Mouse (Mus musculus) gonadal fat pad, adult 2 months (tissue): ENCODE results near the gene Gpr84. TPM values are rescaled to one million over a fixed set of nuclear protein-coding genes. Genes with fewer than 3 reads are reported as not detected.

Source experiments
- DNase-seq: peaks from one replicate; pipeline ENCODE4 v3.0.0-alpha.2; 2012; ENCODE audit warnings: low read depth
- polyA plus RNA-seq: library from polyadenylated mRNA; depleted of rRNA; stranded (reverse); fragments of >200 nt; gene quantifications from 2 replicates; pipeline ENCODE4 v1.2.3, GENCODE M21; 2012; rRNA removed

Gene Gpr84
- 0.39 and 1.4 TPM in 2 replicates for polyA plus RNA-seq

DNA sequence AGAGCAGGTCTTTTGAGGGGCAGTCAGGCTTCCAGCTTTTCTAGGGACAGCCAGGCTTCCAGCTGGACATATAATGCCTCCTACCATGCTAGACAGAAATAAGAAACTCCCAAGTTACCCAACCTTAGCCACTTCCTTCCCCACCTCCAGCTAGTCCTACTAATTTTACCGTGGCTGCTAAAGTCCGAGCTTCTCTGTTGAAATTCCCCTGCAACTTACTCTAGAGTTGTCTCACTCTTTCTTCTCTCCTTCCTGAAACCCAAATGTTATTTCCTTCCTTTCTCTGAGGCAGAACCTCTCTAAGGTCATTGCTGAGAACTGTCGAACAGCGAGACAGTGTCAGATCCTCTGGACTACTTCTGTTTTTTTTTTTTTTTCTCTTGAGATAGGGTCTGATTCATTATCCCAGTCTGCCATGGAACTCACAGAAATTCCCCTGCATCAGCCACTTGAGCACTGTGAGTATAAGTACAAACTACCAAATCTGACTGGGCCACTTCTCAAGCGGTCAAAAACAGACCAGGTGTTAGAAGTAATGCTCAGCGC lies at the start of gene Gpr84:
Gene Gpr84, minus strand, starts transcription at position 248 of the 546 bp plus-strand sequence.
- no peak for DNase-seq

DNA sequence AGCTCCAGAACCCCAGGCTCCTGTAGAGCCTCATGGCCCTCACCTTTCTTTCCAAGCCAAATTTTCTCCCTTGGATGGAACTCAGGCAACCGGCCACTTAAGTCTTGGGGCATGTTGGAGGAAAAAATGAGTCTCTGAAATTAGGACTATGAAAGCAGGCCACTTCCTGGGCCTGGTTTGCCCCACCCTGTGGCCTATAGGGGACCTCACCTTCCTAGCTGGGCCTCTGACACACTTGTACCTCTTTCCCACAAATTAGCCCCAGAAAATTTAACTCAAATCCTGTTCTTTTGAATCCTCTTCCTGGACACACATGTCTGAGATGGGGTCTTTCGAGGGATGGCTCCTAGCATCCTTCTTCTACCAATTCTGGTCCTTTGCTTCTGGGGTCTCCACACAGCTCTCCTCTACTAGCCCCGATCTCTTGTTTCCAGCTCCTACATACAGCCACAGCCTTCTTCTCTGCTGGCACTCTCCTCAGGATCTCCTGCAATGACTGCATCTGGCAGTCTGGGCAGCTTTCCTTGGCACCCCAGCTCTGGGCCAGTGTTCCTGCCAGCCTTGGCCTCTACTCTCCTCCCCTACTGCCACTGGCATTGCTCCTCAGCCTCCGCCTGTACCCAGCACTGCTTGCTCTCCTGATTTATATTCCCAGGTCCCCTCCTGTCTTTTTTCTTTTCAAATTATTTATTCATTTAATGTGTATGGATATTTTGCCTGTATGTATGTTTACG lies 49.6 kb upstream of the Gpr84 start:
- no peak for DNase-seq

DNA sequence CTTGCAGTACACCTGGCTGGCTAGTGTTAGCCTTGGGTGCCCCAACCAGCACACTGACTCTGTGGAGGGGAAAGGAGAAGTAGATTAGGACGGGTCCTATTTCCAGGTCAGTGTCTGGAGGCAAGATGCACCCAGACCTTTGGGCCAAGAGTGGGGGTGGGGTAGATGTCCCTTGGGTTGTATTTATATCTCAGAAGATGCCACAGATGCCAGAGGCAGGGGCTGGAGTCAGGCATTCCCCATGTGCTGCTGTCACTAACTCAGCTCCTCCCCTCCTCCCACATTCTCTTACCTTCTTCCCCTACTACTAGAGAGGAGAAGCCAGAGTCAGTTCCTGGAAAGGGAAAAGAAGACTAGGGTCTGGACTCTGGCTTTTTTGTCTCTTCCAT lies 48.7 kb upstream of the Gpr84 start:
- DNase-seq: no peak

DNA sequence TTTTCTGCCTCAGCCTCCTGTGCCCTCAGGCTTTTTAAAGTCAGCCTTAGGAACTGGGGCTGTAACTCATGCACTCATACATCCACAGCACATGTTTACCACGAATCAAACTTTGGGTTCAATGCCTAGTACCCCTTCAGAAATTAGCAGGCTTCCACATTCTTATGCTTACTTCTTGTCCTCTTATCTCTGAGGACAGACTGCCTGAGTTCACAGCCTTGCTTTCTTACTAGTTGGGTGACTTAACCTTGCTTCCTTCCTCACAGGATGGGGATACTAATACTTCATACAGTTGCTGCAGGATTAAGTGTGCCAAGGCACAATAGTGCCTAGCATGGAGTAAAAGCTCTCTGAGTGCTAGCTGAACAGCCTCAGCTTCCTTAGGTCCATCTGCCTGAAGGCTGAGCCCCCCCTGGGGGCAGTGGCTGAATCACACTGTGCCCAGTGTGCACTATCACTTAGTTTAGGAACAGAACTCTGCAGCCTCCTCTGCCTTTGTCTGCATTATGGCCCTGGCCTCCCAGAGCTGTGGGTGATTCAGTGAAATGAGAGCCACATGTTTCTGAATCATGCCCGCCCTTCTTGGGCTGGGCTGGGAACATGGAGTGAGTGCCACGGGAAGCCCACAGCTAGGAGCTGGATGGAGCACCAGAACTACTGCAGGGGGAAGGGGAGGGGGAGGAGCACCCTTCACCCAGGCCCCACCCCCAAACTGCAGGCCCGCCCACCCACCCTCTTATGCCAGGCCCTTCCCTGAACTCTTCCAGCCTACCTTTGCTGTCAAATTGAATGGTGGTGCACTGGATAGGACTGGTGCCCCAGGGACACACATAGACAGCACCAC lies 48.1 kb upstream of the Gpr84 start:
- no peak for DNase-seq

DNA sequence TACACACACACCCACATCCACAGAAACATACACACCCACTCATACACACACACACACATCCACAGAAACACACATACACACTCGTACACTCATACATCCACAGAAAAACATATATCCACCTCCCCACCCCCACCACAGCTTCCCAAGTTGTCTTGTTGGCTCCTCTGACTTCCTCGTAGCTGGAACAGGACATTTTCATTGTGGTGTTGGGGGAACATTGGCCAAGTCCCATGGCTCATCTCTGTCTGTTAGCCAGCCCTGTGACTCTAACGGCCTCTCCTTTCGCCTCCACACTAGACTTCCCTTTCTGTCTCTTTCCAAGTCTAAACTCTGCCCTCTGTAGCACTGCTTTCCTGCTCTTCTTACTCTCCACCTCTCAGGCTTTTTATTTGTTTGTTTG lies 47.4 kb upstream of the Gpr84 start:
- DNase-seq: no peak

DNA sequence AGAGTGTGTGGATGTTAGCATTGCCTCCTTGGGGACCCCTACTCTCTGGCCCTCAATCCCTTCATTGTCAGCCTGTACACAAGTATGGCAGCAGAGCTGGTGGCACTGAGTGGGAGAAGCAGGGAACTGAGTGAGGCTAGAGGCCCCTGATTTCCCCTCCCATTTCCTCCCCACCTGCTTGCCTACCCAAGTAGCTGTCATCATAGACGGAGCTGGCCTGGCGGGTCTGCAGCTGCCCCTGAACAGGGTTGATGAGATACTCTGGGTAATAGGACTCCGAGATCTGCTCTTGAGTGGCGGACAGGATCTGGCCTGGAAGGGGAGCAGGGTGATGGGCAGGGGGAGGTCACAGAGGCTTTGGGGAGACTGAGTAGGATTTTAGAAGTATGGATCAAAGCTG lies 45.7 kb upstream of the Gpr84 start:
- no peak for DNase-seq

DNA sequence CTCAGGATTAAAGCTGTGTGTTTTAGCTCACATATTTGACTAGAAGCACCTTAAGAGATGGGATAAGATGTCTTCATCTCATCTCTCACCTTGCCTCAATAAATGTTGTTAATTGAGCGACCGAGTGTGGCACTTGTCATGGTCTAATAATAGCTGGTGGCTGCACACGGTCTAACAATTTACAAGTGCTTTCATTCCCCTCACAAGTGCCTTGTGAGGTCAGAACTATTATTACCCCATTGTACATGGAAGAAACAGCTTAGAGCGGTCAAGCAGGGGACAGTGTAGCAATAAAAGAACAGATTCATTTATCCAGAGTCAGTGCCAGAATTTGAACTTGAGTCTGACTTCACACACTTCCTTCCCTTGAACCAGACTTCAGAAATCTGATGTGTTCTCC lies 45.0 kb upstream of the Gpr84 start:
- no peak for DNase-seq

DNA sequence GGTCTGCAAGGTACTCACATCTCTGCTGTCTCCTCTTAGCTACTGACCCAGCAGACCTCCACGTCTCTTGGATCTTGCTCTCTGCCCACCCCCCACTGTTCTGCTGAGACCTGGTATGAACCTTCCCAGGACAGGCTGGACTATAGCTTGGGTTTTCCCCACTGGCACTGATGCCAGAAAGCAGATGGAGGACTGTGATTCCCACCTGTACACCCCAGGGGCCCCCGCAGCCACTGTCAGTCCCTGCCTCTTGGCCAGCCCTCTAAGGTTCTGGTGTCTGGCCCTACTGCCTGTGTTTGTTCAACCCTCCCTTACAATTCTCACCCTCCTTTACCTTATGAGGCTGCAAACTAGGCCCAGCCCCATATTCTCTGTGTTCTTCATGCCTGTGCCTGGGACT lies 44.3 kb upstream of the Gpr84 start:
- DNase-seq: no peak

DNA sequence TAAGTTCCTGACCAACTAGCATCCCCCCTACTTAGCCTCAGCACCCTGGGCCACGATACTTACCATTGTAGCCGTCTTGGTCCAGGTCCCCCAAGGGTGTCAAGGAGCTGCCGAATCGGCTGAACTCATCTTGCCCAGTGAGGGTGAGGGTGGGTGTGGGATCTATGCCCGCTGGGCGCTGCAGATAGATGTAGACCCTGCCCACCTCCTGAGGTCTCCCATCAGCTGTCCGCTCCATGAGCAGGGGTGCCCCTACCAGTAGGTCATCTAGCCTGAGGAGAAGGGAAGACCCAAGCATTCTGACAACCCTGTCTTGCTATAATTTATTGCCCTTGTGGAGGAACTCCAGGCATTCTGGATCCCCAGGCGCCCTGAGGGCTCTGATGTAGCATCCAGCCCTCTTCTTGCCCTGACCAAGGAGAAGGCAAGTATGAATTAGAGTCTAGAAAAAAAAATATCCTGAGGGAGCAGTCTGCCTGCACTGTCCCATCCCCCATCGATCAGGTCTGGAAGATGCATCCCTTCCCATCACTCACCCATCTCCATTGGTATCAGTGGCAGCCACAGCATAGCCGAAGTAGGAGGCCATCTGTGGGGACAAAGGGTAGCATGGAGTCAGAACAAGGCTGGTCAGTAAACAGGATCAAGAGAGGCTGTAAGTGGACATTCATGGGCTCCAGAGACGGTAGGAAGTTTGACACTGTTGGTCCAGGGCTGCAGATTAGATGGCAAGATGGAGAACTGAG lies 43.3 kb upstream of the Gpr84 start:
- DNase-seq: no peak

DNA sequence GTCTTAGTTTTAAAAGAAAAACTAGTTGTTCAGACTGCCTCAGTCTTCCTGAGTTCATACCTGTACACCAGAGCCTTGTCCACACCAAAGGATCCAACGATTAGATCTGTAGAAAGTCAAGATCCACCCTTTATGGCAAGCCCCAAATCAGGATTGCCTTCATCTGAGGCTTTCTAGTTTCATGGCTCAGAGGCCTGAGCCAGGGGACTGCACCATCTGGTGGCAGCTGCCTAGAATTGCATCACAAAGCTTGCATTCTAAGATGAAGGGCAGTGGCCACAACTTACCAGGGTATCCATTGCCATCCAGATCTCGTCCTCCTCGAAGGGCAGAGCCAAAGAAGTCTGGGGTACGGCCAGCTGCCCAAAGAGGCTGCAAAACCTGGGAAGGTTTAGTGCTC lies 42.4 kb upstream of the Gpr84 start:
- no peak for DNase-seq

DNA sequence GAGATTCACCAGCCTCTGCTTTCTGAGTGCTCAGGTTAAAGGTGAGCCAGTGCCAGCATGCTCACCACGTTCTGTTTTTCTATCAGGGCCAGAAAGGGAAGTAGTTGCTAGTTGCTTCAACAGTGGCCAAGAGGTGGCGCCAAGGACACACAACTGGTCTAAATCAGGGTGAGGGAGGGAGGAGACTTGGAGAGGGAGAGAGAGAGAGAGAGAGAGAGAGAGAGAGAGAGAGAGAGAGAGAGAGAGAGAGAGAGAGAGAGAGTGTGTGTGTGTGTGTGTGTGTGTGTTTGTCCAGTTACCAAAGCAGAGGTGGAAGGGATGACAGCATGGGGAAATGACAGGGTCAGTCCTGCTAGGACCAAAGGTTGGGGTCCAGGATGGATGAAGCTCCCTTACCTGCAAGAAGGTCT lies 36.9 kb upstream of the Gpr84 start:
- no peak for DNase-seq

DNA sequence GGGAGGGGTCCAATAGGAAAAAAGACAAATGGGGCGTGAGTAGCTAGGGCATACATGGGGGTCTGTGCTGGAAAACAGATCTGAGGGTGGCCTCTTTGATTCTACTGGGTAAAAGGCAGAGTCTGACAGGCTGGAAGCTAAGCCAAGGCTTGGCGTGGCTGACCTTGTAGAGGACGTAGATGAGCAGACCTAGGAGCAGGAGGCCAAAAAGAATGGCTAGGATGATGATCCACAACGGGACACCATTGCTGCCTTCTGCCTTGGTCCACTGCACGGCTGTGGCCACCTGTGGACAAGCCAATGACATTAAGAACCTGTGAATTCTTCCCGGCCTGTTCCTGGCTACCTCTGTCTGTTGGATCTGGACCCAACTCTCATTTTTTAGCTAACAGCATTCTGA lies 35.4 kb upstream of the Gpr84 start:
- no peak for DNase-seq

DNA sequence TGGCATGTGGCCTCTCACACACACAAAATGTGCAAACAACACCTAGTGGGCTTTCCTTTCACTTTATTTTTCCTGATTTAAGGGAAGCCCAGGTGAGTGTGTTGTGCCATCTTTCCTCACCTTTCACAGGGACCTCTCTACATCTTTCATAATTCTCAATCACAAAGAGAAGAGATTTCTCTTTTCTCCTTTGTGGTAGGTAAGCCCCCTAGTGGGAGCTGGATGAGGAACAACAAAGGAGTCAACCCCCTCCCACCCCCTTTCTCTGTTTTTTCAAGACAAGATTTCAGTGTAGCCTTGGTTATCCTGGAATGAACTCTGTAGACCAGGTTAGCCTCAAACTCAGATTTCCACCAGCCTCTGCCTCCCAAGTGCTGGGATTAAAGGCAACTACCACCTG lies 33.1 kb upstream of the Gpr84 start:
- DNase-seq: no peak

DNA sequence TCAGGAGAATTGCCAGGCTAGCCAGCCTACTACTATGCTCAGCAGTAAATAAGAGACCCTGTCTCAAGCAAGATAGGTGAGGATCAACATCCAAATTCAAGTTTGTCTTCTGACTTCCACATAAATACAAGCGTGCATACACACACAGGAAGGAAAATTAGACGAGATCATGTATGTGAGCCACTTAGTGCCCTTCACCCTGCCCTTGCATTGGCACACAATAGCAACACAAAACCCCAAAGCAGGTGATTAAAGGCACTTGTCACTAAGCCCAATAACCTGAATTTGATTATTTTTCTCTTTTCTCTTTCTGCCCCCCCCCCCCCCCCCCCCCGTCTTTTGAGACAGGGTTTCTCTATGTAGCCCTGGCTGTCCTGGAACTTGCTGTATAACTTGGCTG lies 32.6 kb upstream of the Gpr84 start:
- DNase-seq: no peak

DNA sequence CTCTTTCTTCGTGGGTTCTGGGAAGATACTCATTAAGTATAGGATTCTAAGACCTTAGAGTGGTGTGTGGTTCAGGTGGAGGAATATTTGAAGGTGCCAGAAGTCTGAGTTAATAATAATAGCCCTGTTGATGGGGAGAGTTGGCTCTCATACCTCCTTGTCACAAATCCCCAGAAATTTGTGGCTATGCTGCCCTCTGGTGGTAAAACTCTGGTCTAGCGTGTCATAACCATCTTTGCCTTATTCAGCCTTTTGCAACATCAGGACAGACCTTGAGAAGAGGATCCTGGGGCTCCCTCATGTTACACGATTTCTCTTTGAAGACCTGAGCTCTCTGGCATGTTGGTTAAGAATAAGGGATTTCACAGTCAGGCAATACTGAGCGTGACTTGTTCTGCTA lies 32.0 kb upstream of the Gpr84 start:
- DNase-seq: no peak

DNA sequence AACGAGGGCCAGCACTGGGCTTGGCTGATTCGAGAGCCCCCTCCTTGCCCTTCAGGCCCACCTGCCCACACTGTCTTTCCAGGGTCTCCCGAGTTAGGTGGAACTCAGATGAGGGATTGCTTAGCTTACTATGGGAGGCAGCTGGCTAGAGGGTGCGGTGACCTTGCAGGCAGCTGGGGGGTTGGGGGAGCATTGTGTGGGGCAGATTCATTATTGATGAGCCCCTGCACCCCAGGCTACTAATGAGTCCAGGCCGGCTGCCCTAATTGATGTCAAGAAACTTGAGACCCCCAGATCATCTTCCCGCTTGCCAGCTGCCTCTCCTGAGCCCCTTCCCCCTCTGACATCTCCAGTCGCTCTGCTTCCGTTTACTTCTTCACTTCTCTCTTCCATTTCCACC lies 31.1 kb upstream of the Gpr84 start:
- DNase-seq: no peak

DNA sequence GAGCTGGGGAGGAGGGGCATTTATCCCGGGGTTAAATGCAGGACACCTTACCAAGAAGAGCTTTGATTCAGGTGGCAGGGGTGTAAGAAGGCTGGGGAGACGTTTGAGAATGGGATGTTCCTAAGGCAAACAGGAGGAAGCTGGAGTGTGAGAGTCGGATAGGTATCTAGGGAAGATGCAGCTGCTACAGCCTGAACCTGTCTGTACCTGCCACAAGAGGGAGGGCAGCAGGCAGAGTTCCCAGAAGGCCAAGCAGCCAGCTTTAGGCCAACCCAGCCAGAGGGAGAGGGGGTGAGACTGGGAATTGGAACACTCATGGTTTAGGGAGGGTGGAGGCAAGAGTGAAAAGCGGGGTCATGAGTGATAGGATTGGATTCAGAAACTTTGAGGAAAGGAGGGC lies 30.4 kb upstream of the Gpr84 start:
- DNase-seq: no peak

DNA sequence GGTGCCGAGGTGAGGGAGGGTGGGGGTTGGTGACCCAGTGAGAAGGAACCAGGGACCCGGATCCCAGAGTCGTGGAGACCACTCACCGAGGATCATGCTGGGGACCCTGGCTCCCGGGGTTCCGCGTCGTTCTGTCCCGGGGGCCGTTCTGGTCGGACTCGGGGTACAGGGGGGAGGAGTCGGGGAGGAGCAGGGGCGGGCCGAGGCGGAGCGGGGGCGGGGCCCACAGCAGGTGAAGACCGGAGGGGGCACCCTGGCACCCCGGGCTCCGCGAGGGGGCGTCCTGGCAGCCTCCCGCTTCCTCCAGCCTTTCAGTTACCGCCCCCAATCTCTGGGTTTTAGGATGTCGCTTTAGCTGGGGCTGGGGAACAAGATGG lies 29.5 kb upstream of the Gpr84 start, which contains the start of gene Zfp385a:
Gene Zfp385a, minus strand, starts transcription at position 133 of the 377 bp plus-strand sequence.
- no peak for DNase-seq

DNA sequence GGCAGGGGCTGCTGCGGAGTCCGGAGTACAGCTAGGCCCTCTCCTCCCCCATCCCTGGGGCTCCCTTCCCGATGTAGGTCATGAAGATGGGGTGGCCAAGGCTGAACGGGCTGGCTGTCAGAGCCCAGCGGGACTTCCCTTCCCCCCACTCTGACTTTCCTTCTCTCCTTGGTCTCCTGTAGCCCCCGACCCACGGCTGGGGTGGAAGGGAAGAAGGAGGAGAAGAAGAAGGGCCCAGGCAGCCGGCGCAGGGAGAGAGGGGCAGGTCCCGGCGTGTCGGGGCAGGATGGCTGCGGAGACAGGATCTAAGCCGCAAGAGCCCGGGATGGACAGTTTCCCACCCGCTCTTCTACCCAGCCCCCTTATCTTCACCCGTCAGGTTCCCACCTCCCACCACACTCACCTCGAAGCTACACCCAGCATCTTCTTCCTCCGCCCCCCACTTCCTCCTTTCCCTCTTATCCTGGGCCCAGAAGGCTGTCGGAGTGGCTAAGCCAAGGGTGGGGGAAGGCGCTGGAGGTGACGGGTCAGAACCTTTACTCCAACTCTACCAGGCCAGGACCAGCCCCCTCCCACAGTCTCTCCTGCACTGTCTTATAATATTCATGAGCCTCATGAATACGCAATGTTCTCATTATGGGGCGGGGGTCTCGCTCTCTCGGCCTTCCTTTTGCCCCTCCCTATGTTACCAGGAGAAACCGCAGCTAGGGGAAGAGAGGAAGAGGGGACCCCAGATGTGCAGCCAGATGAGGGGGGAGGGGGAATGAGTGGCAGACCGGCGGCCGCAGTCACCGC lies 29.0 kb upstream of the Gpr84 start:
- DNase-seq: no peak

DNA sequence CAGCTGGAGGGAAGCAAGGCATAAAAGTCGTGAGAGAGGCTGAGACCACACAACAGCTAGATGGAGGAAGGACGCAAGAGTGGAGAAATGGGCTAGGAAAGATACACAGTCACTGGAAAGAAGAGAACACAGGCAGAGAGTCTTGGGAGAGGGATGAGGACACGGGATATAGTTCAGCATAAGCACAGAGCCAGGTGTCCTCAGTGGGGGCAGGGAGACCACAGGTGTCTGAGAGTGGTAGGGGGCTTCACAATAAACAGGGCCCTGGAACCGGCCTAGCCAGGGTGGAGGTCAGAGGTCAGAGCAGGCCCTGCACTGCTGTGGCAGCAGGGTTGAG lies 28.4 kb upstream of the Gpr84 start:
- no peak for DNase-seq

DNA sequence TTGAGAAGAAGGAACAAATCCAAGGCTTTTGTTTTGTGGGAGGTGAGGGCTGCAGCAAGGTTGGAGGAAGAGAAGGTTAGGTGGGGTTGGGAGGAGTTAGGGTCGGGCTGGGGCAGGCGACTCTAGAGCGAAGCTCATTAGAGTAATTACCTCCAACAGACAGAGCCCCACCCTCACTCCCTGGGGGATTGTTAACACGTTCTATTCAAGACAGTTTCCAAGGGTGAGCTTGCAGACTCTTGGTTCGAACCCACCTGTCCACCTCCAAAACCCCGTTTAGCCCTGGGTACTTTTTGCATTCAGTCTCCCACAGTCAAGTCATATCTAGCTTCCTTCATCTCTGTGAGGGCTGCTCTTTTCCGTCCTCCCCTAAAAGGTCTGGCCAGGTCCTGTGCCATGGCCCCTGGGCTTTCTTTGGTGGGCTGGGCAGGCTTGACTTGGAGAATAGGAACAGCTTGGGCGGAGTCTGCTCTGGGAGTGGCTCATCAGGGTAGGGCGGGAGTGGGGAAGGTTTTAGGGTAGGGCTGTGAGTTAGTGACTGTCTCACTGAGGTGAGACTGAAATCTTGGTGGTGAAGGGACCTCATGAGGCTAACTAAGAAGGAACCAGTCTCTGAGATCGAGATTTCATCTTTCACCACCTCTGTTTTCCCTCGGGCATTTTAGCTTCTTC lies 26.7 kb upstream of the Gpr84 start:
- no peak for DNase-seq
